Mouse (Mus musculus): ENCODE measurements at regions not wholly inside any gene's neighbourhood (a gene's known extent, or its start where the extent isn't known, plus 50 kb on each side); places are given as distances from the start of the nearest gene placed in this dataset.

GRCm38 (mm10) chr2:102970221-102970620 lies 68.8 kb upstream of the Cd44 start:
- H3K4me2 ChIP-seq (ENCODE audit: low read depth, low read length), result no peak overlapping the region
- H3K27ac ChIP-seq (replicated peaks; ENCODE audit: low read depth, low read length), result no peak overlapping the region
- no peak overlapping the region for H3K9ac ChIP-seq (ENCODE audit: low read depth, low read length)
- H3K36me3 ChIP-seq (ENCODE audit: control insufficient read depth, insufficient read depth, low read length), result no peaks in the 10 kb centered on the region
- 67% methylated on average over 5 of the region's 5 CpGs for WGBS
- no peak overlapping the region for H3K4me3 ChIP-seq (ENCODE audit: low read depth, low read length)
- H3K4me1 ChIP-seq (ENCODE audit: control insufficient read depth, insufficient read depth, low read length), result no peaks in the 10 kb centered on the region
- no peaks in the 10 kb centered on the region for H3K27me3 ChIP-seq (replicated peaks; ENCODE audit: control insufficient read depth, insufficient read depth, low read length)
- no peaks in the 10 kb centered on the region for H3K9me3 ChIP-seq (ENCODE audit: control insufficient read depth, low read length)
- DNase-seq (ENCODE audit: low spot score), result no peak
- ATAC-seq (ENCODE audit: low read depth), result no peak

DNA sequence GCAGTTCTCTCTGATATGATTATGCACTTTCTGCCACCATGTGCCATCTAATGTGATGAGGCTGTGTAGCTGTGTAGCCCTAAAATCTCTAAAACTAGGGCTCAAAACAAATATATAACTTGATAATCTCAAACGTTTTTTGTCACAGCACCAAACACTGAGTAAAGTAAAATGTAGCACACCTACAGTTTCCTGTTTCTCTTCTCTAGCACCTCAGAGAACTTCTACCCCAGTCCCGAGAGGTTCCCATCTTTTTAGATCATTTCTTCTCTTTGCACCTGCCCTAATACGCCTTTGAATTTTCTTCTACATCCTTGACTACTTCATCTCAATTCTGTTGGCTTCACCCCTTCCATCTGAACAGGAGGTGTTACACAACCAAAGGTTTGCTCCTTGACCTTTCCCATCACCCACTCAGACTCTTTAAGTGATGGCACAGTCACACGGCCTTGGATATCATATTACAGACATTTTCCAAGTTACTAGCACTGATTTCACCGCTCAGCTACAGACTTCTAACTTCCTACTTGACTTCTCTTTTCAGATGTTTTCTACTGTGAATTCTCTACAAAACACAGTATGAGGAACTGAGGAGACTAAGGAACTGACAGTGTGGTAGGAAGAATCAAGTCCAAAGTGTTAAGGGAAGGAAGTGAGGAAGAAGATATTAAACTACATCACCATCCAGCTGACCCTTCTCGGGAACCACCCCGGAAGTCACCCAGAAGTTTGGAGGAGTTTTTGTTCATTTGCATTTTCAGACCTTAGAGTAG lies 66.7 kb upstream of the Cd44 start:
- H3K4me1 ChIP-seq (ENCODE audit: control insufficient read depth, insufficient read depth, low read length), result no peaks in the 10 kb centered on the region
- no peak for DNase-seq (ENCODE audit: low spot score)
- no peak overlapping the region for H3K4me2 ChIP-seq (ENCODE audit: low read depth, low read length)
- whole genome bisulfite sequencing, result 79% methylated on average over 7 of the region's 7 CpGs
- ATAC-seq (ENCODE audit: low read depth), result no peak
- H3K9me3 ChIP-seq (ENCODE audit: control insufficient read depth, low read length), result no peaks in the 10 kb centered on the region
- H3K4me3 ChIP-seq (ENCODE audit: low read depth, low read length), result no peak overlapping the region
- H3K9ac ChIP-seq (ENCODE audit: low read depth, low read length), result no peak overlapping the region
- no peaks in the 10 kb centered on the region for H3K27me3 ChIP-seq (replicated peaks; ENCODE audit: control insufficient read depth, insufficient read depth, low read length)
- H3K36me3 ChIP-seq (ENCODE audit: control insufficient read depth, insufficient read depth, low read length), result no peaks in the 10 kb centered on the region
- no peak overlapping the region for H3K27ac ChIP-seq (replicated peaks; ENCODE audit: low read depth, low read length)

DNA sequence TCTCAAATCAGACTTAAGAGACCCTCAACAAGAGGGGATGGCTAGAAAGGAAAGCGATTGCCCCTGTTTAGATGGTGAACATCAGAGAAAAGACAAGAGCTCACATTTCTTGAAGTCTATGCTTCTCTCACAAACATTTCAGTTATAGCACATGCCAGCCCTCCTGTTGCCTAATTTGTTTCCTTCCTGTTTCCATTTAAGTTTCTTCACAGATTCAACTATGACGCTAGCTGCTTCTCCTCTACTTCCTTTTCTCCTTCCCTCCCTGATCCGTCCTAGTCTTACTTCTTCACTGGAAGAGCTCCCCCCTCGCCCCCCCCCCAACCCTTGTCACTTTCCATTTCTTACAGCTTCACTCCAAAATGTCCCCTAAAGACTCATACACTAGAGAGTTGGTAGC lies 66.0 kb upstream of the Cd44 start:
- no peak overlapping the region for H3K4me2 ChIP-seq (ENCODE audit: low read depth, low read length)
- no peak overlapping the region for H3K4me3 ChIP-seq (ENCODE audit: low read depth, low read length)
- no peaks in the 10 kb centered on the region for H3K9me3 ChIP-seq (ENCODE audit: control insufficient read depth, low read length)
- H3K36me3 ChIP-seq (ENCODE audit: control insufficient read depth, insufficient read depth, low read length), result no peaks in the 10 kb centered on the region
- no peak for DNase-seq (ENCODE audit: low spot score)
- no peak for ATAC-seq (ENCODE audit: low read depth)
- 87% methylated on average over 4 of the region's 4 CpGs for WGBS
- H3K4me1 ChIP-seq (ENCODE audit: control insufficient read depth, insufficient read depth, low read length), result no peaks in the 10 kb centered on the region
- H3K27ac ChIP-seq (replicated peaks; ENCODE audit: low read depth, low read length), result no peak overlapping the region
- H3K27me3 ChIP-seq (replicated peaks; ENCODE audit: control insufficient read depth, insufficient read depth, low read length), result no peaks in the 10 kb centered on the region
- H3K9ac ChIP-seq (ENCODE audit: low read depth, low read length), result no peak overlapping the region

GRCm38 (mm10) chr2:102959067-102959645 lies 57.7 kb upstream of the Cd44 start:
- no peaks in the 10 kb centered on the region for H3K36me3 ChIP-seq (ENCODE audit: control insufficient read depth, insufficient read depth, low read length)
- no peak overlapping the region for H3K4me2 ChIP-seq (ENCODE audit: low read depth, low read length)
- no peaks in the 10 kb centered on the region for H3K9me3 ChIP-seq (ENCODE audit: control insufficient read depth, low read length)
- H3K4me1 ChIP-seq (ENCODE audit: control insufficient read depth, insufficient read depth, low read length), result peaks cover 2% of the 10 kb centered on the region; the same call in 1 of the 2 replicates
- 87% methylated on average over 5 of the region's 5 CpGs for WGBS
- ATAC-seq (ENCODE audit: low read depth) (no peak), DNase-seq (ENCODE audit: low spot score) (no peak)
- H3K27me3 ChIP-seq (replicated peaks; ENCODE audit: control insufficient read depth, insufficient read depth, low read length), result no peaks in the 10 kb centered on the region
- H3K27ac ChIP-seq (replicated peaks; ENCODE audit: low read depth, low read length), result no peak overlapping the region
- no peak overlapping the region for H3K4me3 ChIP-seq (ENCODE audit: low read depth, low read length)
- H3K9ac ChIP-seq (ENCODE audit: low read depth, low read length), result no peak overlapping the region

DNA sequence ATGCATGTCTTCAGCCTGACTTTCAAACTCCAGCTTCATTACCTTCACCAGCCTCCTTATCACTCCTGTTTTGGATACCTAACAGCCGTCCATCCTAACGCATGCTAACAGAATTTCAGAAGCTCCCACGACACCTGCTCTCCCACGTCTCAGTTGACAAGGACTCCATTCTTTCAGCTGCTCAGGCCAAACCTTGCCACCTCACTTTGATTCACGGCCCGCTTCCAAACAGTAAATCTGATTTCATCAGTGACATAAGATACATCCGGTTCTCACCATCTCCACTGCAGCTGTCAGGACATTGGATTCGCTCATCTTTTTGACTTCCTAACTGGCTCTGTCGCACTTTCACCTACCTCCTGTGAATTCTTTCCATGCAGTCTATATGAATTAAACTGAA lies 57.1 kb upstream of the Cd44 start:
- no peak overlapping the region for H3K9ac ChIP-seq (ENCODE audit: low read depth, low read length)
- H3K27me3 ChIP-seq (replicated peaks; ENCODE audit: control insufficient read depth, insufficient read depth, low read length), result no peaks in the 10 kb centered on the region
- peak; percentile 61 for DNase-seq (ENCODE audit: low spot score)
- no peak overlapping the region for H3K4me2 ChIP-seq (ENCODE audit: low read depth, low read length)
- H3K4me1 ChIP-seq (ENCODE audit: control insufficient read depth, insufficient read depth, low read length), result peaks cover 2% of the 10 kb centered on the region; the same call in 1 of the 2 replicates
- H3K27ac ChIP-seq (replicated peaks; ENCODE audit: low read depth, low read length), result no peak overlapping the region
- ATAC-seq (ENCODE audit: low read depth), result no peak
- 74% methylated on average over 9 of the region's 9 CpGs for WGBS
- H3K36me3 ChIP-seq (ENCODE audit: control insufficient read depth, insufficient read depth, low read length), result no peaks in the 10 kb centered on the region
- H3K9me3 ChIP-seq (ENCODE audit: control insufficient read depth, low read length), result no peaks in the 10 kb centered on the region
- H3K4me3 ChIP-seq (ENCODE audit: low read depth, low read length), result no peak overlapping the region

GRCm38 (mm10) chr2:102957811-102958210 lies 56.3 kb upstream of the Cd44 start:
- H3K27ac ChIP-seq (replicated peaks; ENCODE audit: low read depth, low read length), result no peak overlapping the region
- H3K4me3 ChIP-seq (ENCODE audit: low read depth, low read length), result no peak overlapping the region
- H3K9ac ChIP-seq (ENCODE audit: low read depth, low read length), result no peak overlapping the region
- DNase-seq (ENCODE audit: low spot score) (no peak), ATAC-seq (ENCODE audit: low read depth) (no peak)
- H3K9me3 ChIP-seq (ENCODE audit: control insufficient read depth, low read length), result no peaks in the 10 kb centered on the region
- H3K4me1 ChIP-seq (ENCODE audit: control insufficient read depth, insufficient read depth, low read length), result peaks cover 2% of the 10 kb centered on the region; the same call in 1 of the 2 replicates
- H3K27me3 ChIP-seq (replicated peaks; ENCODE audit: control insufficient read depth, insufficient read depth, low read length), result no peaks in the 10 kb centered on the region
- 69% methylated on average over 5 of the region's 5 CpGs for WGBS
- no peaks in the 10 kb centered on the region for H3K36me3 ChIP-seq (ENCODE audit: control insufficient read depth, insufficient read depth, low read length)
- no peak overlapping the region for H3K4me2 ChIP-seq (ENCODE audit: low read depth, low read length)

DNA sequence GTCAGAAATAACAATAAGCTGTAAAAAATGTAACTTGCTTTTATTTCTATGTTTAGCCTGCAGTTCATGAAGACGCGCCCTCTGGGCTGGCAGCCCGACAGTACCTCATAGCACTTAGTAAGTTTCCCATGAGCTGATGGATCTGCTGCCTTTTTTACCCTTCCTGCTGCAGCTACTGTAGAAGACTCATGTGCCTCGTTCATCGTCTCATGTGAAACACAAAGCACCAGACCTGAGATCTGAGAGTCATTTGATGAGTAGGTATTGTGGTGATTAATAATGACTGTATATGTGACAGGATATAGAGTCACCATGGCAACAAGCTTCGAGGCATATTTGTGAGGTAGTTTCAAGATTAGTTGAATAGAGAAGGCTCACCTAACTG lies 55.4 kb upstream of the Cd44 start:
- no peak overlapping the region for H3K27ac ChIP-seq (replicated peaks; ENCODE audit: low read depth, low read length)
- H3K4me3 ChIP-seq (ENCODE audit: low read depth, low read length), result no peak overlapping the region
- H3K4me2 ChIP-seq (ENCODE audit: low read depth, low read length), result no peak overlapping the region
- H3K27me3 ChIP-seq (replicated peaks; ENCODE audit: control insufficient read depth, insufficient read depth, low read length), result no peaks in the 10 kb centered on the region
- no peaks in the 10 kb centered on the region for H3K36me3 ChIP-seq (ENCODE audit: control insufficient read depth, insufficient read depth, low read length)
- no peaks in the 10 kb centered on the region for H3K9me3 ChIP-seq (ENCODE audit: control insufficient read depth, low read length)
- H3K4me1 ChIP-seq (ENCODE audit: control insufficient read depth, insufficient read depth, low read length), result peaks cover 2% of the 10 kb centered on the region; the same call in 1 of the 2 replicates
- 77% methylated on average over 6 of the region's 6 CpGs for WGBS
- DNase-seq (ENCODE audit: low spot score) (no peak), ATAC-seq (ENCODE audit: low read depth) (no peak; the same call in 1 of the 2 replicates)
- H3K9ac ChIP-seq (ENCODE audit: low read depth, low read length), result no peak overlapping the region

DNA sequence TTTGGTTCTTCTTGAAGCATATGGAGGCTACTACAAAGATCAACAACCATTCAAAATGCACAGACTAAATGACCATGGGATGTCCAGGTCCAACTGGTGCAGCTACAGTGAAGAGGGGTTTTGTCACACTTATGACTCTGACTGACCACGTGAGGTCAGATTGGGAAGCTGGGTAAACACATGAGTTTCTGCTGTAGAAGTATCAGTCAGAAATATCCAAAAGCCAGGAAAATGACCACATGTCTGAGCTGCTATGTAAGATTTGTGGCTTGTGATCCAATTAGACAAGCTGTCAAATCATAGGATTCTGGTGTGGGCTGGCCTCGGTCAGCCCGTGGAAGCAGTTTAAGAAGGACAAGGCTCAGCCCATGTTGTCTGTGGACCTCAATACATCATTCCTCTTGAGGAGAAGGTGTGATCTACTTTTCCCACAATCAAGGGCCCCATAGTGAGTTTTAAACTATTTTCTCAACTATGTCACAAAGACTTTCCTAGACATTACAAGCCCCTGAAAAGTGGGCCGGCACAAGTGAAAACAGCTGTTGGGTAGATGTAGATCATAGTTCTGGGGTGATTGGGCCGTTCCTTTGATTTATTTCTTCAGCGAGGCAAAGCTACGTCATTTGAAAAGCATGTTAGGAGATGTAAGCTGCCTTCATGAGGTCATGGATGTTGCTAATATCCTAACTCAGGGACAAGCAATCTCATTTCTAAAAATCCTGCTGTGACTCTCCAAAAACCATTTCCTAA lies 54.8 kb upstream of the Cd44 start:
- no peaks in the 10 kb centered on the region for H3K36me3 ChIP-seq (ENCODE audit: control insufficient read depth, insufficient read depth, low read length)
- no peak overlapping the region for H3K4me2 ChIP-seq (ENCODE audit: low read depth, low read length)
- H3K27me3 ChIP-seq (replicated peaks; ENCODE audit: control insufficient read depth, insufficient read depth, low read length), result no peaks in the 10 kb centered on the region
- peak; percentile 66 for DNase-seq (ENCODE audit: low spot score)
- WGBS, result 53% methylated on average over 7 of the region's 7 CpGs
- peaks cover 2% of the 10 kb centered on the region; the same call in 1 of the 2 replicates for H3K4me1 ChIP-seq (ENCODE audit: control insufficient read depth, insufficient read depth, low read length)
- H3K9ac ChIP-seq (ENCODE audit: low read depth, low read length), result no peak overlapping the region
- H3K27ac ChIP-seq (replicated peaks; ENCODE audit: low read depth, low read length), result no peak overlapping the region
- H3K9me3 ChIP-seq (ENCODE audit: control insufficient read depth, low read length), result no peaks in the 10 kb centered on the region
- no peak overlapping the region for H3K4me3 ChIP-seq (ENCODE audit: low read depth, low read length)
- ATAC-seq (ENCODE audit: low read depth), result no peak; the same call in 1 of the 2 replicates

All from embryonic facial prominence, embryonic 14.5 days (tissue).